Mouse (Mus musculus): ENCODE measurements around the gene Tex14.
"Not testable (repeated sequence)": the region's sequence is repeated elsewhere in the genome, so short reads cannot be mapped to it uniquely, and the experiment has no call there.

GRCm38 (mm10) chr11:87435107-87435506 is 30.2 kb downstream of the Tex14 start:
- TF ChIP-seq ZC3H11A (IDR thresholded peaks at IDR 0.05; ENCODE audit: low read depth, low read length); CTCF (IDR thresholded peaks at IDR 0.05 in 2 of 3, conservative IDR thresholded peaks at IDR 0.05 in 1 of 3; ENCODE audit: control insufficient read depth in 1 of 3, insufficient read depth in 1 of 3, low read depth in 2 of 3, low read length in 3 of 3, poor library complexity in 1 of 3, severe bottlenecking in 1 of 3); ETS1 (IDR thresholded peaks at IDR 0.05; ENCODE audit: low read depth, low read length); NELFE (IDR thresholded peaks at IDR 0.05; ENCODE audit: low read depth, low read length); EP300 (IDR thresholded peaks at IDR 0.05; ENCODE audit: low read depth in 1 of 2, low read length in 2 of 2); HCFC1 (IDR thresholded peaks at IDR 0.05; ENCODE audit: low read depth, low read length); MAX (IDR thresholded peaks at IDR 0.05; ENCODE audit: low read length); CHD2 (IDR thresholded peaks at IDR 0.05; ENCODE audit: low read length): not testable (repeated sequence)
